Mouse (Mus musculus): ENCODE measurements around the gene C2cd4d. TPM values are rescaled to one million over a fixed set of nuclear protein-coding genes. Genes with fewer than 3 reads are reported as not detected.
A peak's percentile ranks its signal among the peaks of the same experiment; 100 is the strongest.

Gene C2cd4d
- total RNA-seq (2022), result under 1 TPM in 2 of 4 experiments, not detected in 2; 0.25 to 0.58 TPM

GRCm38 (mm10) chr3:94362138-94362537 is at the start of gene C2cd4d:
TSS of gene C2cd4d (plus strand) at chr3:94362438.
- DNase-seq (ENCODE audit: low spot score in 2 of 2), result no peak

DNA sequence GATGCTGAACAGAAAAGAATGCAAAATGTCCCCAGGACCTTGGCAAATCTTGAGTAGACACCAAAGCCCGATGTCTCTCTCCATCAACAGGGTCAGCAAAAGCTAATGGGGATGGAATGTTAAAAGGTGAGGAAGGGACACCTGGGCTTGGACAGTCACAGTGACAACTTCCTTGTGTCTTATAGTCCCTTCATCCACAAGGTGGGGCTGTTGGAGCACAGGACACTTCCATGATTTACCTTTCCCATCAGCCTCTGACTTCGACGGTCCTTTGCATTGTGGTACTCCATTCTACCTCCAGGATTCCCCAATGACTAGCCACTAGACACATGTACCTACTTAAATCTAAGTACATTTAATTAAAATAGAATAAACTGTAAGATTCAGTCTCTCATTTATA is 33.6 kb upstream of the C2cd4d start:
- DNase-seq (ENCODE audit: low spot score in 2 of 2), result no peak

DNA sequence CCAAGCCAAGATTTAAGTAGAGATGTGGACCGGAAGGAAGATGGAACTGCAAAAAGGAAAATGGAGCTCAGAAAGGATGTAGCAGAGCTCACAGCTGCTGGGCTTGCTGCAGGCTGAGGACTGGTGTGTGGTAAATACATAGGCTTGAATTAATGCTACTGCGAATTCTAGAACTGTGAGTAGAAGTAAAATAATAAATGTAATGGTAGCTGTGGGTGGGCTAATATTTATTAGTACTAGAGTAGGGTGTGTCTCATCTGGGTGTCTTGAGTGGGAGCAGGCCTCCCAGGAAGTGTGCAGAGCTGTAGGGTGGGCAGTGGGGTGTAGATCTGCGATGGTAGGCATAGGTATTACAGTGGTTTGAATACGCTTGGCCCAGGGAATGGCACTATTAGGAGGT is 27.8 kb upstream of the C2cd4d start:
- no peak for DNase-seq (ENCODE audit: low spot score in 2 of 2)

DNA sequence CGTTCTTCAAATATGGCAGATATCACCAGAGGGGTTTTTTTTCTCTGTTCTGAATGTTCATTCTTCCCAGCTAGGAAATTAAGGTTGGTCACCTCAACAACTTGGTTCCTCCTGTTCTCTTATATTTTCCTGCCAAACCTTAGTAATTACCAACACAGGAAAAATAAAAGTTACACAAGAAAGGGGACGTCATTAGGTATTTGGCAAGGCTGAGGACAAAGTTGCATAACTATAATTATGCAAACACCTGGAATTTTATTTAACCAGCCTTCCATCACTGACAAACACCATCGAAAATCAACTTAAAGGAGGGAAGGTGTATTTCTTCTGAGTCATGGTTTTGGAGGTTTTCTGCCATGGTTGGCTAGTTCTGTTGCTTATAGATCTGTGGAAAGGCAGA is 23.7 kb upstream of the C2cd4d start:
- no peak for DNase-seq (ENCODE audit: low spot score in 2 of 2)

DNA sequence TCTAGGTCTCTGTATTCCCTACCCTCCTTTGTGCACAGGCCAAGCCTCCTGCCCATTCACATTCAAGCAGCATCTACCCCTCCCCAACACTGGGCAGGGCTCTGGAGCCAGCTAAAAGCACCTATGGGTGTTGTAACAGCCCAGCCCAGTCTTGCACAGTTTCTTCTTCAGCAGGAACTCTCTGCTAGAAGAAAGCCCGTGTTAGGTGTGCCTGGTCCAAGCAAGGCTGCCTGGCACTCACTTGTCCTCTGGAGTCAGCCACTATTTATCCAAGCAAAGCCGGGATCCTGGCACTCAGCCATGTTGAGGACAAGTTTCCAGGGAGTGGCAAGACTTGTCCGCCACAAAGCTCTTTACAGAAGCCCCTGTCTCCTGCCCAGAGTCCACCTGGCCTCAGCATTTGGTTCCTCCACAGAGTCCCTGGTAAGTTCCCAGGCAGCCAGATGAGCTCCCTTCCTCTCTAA is 20.2 kb upstream of the C2cd4d start, which contains the start of gene Them5:
Gene Them5, plus strand, starts transcription at position 141 of the 464 bp plus-strand sequence.
- no peak for DNase-seq (ENCODE audit: low spot score in 2 of 2)

GRCm38 (mm10) chr3:94342552-94342951 is 19.7 kb upstream of the C2cd4d start:
- DNase-seq (ENCODE audit: low spot score in 2 of 2), result no peak

GRCm38 (mm10) chr3:94344182-94344581 is 18.1 kb upstream of the C2cd4d start:
- DNase-seq (ENCODE audit: low spot score in 2 of 2), result no peak

GRCm38 (mm10) chr3:94344897-94345296 is 17.3 kb upstream of the C2cd4d start:
- no peak for DNase-seq (ENCODE audit: low spot score in 2 of 2)

DNA sequence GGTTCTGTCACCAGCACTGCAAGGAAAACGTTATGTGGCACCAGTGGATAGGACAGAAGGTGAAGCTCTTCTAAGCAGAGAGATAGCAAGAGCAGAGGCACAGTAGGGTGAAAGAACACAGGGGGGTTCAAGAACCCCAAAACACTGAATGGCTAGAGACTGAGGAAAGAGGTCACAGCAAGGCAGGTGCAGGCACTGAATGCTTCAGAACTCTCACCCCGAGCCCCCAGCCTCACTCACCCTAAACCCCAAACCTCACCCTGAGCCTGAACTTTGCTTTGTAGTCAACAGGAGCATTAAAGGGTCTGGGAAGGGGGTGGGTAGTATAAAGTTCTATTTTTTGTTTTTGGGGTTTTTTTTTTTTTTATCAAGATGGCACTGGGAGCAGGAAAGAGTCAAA is 14.1 kb upstream of the C2cd4d start:
- no peak for DNase-seq (ENCODE audit: low spot score in 2 of 2)

DNA sequence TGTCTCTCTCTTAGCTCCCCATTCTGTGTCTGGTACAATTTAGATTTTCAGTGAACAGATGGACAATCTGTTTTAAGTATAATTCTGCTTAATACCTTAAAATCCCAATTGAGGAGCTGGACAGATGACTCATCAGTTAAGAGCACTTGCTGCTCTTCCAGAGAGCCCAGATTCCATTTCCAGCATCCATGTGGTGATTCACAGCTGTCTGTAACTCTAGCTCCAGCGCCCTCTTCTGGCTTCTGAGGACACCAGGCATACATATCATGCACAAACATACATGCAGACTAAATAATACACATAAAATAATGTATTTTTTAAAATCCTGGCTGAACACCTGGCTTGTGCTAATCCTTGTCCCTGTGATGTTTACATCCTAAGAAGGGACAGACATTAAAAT is 1.4 kb upstream of the C2cd4d start:
- peak in 1 of 2 experiments; percentile 18 for DNase-seq (ENCODE audit: low spot score in 2 of 2)

DNA sequence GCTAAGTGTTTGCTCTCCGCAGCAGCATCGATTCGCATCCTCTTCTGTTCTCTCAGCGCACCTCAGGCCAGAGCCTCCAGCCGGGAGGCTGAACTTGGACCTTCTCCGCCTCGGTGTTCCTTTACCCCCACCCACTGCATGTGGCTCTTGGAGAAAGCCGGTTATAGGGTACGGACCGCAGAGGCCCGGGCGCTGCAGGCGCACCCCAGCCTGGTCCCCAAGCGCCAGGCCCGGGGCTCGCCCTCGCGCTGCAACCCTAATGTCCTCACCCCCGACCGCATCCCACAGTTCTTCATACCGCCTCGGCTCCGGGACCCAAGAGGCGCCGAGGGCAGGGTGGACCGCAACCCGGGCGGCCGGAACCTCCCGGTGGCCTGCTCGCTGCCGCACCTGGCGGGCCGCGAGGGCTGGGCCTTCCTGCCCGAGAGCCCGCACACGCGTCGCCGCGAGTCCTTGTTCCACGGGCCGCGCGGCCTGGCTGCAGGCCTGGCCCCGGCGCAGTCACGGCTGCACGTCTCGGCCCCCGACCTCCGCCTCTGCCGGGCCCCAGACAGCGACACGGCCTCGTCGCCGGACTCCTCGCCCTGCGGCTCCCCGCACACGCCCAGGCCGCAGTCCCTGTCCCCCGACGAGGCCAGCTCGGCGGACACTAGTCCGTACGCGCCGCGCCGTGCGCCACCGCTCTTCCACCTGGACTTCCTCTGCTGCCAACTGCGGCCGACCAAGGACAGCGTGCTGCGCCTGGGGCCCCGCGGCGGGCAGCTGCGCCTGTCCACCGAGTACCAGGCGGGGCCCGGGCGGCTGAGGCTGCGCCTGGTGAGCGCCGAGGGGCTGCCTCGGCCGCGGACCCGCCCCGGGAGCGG is 1.3 kb downstream of the C2cd4d start:
- no peak for DNase-seq (ENCODE audit: low spot score in 2 of 2)

DNA sequence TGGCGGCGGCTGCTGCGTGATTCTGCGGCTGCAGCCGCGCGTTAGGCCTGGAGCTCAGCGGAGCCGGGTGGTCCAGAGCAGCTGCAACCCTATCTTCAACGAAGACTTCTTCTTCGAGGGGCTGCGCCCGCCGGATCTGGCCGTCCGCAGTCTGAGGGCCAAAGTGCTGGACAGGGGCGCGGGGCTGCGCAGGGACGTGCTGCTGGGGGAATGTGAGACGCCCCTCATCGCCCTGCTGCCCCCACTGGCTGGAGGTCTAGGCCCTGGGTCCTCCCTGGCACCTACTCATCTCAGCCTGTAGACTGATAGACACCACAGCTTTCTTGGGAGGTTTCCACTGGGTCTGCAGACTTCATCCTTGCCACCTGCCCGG is 1.9 kb downstream of the C2cd4d start:
- DNase-seq (ENCODE audit: low spot score in 2 of 2), result no peak

GRCm38 (mm10) chr3:94366761-94367160 is 4.5 kb downstream of the C2cd4d start:
- peak; percentile 60 to 69 for DNase-seq (ENCODE audit: low spot score in 2 of 2)

DNA sequence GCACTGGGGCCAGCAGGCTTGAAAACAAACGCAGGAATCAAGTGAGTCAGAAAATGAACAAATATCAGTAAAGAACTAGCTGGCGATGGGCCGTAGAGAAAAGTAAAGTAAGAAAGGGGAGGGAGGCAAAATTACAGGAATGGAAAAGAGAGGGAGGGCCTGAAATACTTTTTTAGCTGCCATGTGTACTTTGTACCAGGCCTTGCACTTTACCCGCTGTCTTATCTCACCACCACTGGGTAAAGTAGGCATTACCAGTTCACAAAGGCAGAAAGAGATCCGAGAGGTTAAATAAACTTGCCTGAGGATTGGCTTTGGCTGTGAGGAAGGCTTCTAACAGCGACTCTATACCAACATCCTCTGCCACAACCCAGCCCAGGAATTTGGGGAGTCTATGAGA is 5.3 kb downstream of the C2cd4d start:
- DNase-seq (ENCODE audit: low spot score in 2 of 2), result no peak

DNA sequence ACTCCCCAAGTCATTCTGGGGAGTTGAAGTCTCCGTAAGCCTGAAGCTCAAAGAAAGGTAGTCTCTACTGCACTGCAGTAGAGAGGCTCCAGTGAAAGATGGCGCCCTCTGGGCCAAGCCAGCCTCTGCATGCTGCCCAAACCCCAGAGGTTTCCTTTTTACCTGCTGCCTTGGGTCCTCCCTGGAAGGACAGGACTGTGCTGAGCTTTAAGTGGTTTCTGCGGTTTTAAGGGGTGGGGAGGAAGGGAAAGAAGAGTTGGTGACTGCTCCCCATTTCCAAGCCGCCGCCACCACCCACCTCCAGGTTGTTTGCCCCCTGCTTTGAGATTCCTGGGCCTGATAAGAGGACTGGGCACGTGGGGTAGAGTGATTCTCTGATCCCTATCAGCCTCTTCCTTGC is 6.4 kb downstream of the C2cd4d start:
- DNase-seq (ENCODE audit: low spot score in 2 of 2), result no peak

DNA sequence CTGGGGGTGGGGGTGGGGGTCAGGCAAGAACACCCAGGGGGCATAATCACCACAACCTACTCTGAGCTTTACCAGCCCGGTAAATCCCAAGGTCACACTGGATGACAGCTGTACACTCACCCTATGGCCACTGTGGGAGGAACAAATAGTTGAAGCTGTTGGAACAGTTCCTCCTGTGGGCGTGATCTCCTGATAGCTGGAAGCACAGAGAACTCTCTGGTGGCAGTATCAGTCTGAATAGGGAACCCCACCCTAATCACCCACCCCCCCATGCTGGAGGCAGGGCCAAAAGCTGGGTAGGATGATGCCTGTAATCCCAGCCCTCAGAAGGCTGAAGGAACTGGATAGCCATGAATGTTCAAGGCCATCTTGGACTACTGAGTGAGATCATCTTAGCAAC is 7.5 kb downstream of the C2cd4d start:
- DNase-seq (ENCODE audit: low spot score in 2 of 2), result no peak

- DNase-seq (ENCODE audit: low spot score in 2 of 2), result peak in 1 of 2 experiments; percentile 39
These were observed 9.4 kb downstream of the C2cd4d start for GRCm38 (mm10) chr3:94371637-94372036.

GRCm38 (mm10) chr3:94372038-94372437 is 9.8 kb downstream of the C2cd4d start:
- DNase-seq (ENCODE audit: low spot score in 2 of 2), result no peak

GRCm38 (mm10) chr3:94372641-94373040 is 10.4 kb downstream of the C2cd4d start, which contains the start of gene Rorc:
TSS of gene Rorc (plus strand) at chr3:94372794.
- no peak for DNase-seq (ENCODE audit: low spot score in 2 of 2)

DNA sequence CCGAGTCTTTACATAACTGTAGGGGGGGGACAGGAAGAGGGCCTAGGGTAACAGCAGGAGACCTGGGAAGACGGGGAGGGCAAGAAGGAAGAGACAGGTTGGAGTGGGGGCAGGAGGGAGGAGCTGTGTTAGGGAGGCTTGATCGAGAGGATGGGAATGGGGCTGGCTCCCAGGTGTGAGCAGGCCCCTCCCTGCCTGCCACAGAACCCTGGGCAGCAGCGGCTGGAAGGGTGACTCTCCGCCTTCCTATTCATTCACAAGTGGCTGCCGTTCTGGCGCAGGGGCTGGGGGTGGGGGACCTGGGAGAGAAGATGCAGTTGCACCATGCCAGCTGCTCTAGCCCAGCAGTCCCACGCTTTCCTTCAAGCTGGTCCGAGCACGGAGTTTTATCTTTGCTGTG is 10.9 kb downstream of the C2cd4d start:
- no peak for DNase-seq (ENCODE audit: low spot score in 2 of 2)

DNA sequence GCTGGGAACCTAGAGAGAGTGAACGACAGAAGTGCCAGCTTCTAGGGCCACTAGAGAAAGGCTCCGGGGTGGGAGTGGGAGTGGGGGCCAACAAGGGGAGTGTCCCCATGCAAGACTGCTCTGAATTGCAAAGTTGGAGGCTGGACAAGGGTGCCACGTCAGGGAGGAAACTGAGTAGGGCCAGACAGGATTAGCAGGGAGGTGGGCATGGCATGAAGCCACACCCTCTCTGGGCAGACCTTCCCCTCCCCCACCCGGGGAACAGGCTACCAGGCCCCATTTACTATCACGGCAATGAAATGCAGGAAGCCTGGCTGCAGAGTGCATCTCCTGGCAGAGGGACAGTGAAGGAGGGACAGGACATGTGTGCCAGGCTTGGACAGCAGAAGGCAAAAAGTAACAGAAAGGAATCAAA is 11.4 kb downstream of the C2cd4d start:
- no peak for DNase-seq (ENCODE audit: low spot score in 2 of 2)

DNA sequence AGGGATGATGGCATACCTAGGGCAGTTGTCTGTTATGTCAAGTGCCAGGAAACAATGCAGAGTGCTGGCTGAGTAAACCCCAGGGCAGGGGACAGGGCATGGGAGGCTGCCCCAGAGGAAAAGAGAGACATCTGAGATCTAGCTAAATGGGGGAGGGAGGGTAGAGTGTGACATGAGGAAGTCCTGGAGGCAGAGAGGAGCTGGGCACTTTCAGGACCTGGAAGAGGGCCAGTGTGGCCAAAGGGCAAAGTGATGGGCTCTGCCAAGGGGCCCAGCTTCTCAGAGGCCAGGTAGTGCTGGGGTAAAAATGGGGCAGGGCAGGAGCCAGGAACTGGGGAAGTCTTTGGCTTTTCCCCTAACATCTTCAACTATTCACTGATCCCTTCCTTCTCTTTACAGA is 12.4 kb downstream of the C2cd4d start:
- no peak for DNase-seq (ENCODE audit: low spot score in 2 of 2)

- DNase-seq (ENCODE audit: low spot score in 2 of 2), result no peak
These were observed 12.9 kb downstream of the C2cd4d start for GRCm38 (mm10) chr3:94375146-94375545.
